Mouse (Mus musculus): ENCODE measurements around the gene Boc.

DNA sequence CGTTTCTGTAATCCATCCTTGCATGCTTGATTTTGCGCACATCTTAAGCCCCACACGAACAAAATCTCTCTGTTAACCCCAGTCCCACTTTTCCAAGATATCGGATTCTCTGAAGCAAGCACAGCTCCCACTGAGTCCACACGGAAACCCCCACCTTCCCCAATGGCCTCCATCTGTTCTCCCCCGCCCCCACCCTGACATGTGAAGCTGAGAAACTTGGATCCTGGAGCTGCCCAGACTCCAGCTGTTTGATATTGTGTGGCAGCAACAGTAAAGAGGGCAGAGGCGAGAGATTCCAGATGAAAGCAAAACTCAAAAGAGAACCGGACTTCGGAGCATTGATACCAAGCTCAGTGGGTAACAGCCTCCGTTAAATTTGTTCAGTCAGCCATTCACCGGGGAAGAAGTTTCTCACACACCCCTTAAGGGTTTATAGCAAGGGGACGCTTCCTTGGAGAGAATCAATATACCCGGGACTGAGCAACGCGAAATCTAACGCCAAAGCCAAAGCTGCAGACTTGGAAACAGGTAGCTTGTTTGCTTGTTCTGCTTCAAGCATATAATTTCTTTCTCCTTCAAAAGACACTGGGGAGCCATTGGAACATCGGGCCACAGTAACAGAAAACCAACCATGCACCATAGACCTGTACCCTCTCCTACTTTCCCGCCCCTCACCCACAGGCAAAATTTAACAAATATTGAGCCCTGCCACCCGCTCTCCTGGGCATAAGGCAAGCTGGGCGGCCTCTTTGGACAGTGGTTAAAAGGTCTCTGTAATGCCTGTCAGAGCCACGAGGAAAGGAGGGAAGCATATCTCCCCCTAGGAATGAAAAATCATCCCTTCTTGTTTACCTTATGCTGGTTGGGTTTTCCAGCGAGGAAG, 6.9 kb upstream of the Boc start:
- no peak for TF ChIP-seq EP300 (IDR thresholded peaks at IDR 0.05; ENCODE audit: low read depth)
- no peak for TF ChIP-seq CTCF (IDR thresholded peaks at IDR 0.05; ENCODE audit: low read depth)
